Mouse (Mus musculus) heart, adult 2 months (tissue): ENCODE measurements around the gene Nfasc.

Experiments
- CTCF ChIP-seq: fragments of 200-600 bp; IDR thresholded peaks from 2 replicates; pipeline ENCODE4 v1.8.1; 2022; ENCODE audit warnings: antibody characterized with exemption, mild to moderate bottlenecking, moderate library complexity
- EP300 ChIP-seq: fragments of 200-500 bp; IDR thresholded peaks from 2 replicates; pipeline ENCODE4 v1.6.1; 2011; ENCODE audit warnings: low read depth, low read length, control low read depth; ENCODE audit not compliant: insufficient read depth
- POLR2A ChIP-seq: fragments of 200-500 bp; IDR thresholded peaks from 2 replicates; pipeline ENCODE4 v1.6.1; 2011; ENCODE audit warnings: mild to moderate bottlenecking, low read depth, low read length, control low read depth; ENCODE audit not compliant: insufficient read depth

DNA sequence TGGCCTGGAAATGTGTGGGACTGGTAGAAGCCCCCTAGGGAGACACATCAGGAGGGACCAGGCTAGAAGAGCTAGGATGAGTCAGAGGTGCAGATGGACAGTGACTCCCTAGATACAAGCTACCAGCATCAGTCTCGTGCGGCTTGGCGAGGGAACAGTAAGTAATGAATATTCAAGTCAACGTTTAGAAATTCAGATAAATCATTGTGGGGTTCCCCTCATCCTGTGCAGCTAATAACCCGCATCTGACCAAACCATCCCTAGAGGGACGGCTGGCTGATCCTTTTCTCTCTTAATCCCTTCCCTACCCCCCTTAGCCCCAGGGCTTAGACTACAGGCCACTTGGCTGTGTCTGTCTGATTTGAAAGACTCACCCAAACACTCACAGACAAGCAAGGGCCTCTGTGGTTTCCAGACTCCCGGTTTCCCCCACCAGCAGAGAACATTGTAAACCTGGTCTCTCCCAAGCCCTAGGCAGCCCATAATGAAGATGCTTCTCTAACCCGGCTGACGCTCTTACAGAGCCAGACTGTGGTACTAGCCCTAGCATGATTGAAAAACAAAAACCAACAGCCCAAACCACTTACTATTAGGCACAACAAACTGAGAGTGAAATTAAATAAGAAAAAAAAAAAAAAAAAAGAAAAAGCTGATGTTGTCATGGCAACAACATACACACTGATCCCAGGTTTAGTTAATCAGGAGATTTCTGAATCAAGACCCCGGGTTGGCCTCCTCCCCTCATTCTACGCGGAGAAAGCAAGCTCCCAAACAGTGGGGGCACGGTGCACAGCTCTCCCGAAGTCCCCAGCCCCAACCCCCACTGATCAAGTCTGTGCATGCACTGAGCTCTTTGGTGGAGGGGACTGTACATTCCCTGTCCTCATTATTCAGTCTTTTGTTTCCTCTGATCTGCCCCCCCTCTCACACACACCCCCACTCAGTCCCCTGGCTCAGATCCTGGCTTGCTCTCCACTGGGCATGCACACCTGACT, 159.5 kb downstream of the Nfasc start:
- TF ChIP-seq CTCF (no peak), POLR2A (no peak), EP300 (no peak)
